Mouse (Mus musculus): ENCODE measurements around the gene Slc12a5. TPM values are rescaled to one million over a fixed set of nuclear protein-coding genes. Genes with fewer than 3 reads are reported as not detected.

The Slc12a5 gene
- polyA plus RNA-seq, 1 experiment from 2014 or later: 0.94 TPM

- no peaks in the 10 kb centered on the region for H3K9me3 ChIP-seq (ENCODE audit: low read length)
- H3K4me1 ChIP-seq (ENCODE audit: insufficient read depth, low read length): peaks cover 19% of the 10 kb centered on the region
- 71% methylated on average over 9 of the region's 9 CpGs for WGBS
- no peak overlapping the region for H3K9ac ChIP-seq (replicated peaks; ENCODE audit: low read length)
- no peak overlapping the region for H3K4me3 ChIP-seq (ENCODE audit: low read length)
- peaks cover 15% of the 10 kb centered on the region for H3K27me3 ChIP-seq (ENCODE audit: insufficient read depth, low read length)
- H3K27ac ChIP-seq (ENCODE audit: low read length): no peak overlapping the region
- H3K4me2 ChIP-seq (replicated peaks; ENCODE audit: low read depth, low read length): no peak overlapping the region
- no peaks in the 10 kb centered on the region for H3K36me3 ChIP-seq (ENCODE audit: insufficient read depth, low read length)
- no peak for ATAC-seq (ENCODE audit: low FRiP score, low TSS enrichment)
These were observed 2.9 kb upstream of the Slc12a5 start for GRCm38 (mm10) chr2:164957548-164958315.

DNA sequence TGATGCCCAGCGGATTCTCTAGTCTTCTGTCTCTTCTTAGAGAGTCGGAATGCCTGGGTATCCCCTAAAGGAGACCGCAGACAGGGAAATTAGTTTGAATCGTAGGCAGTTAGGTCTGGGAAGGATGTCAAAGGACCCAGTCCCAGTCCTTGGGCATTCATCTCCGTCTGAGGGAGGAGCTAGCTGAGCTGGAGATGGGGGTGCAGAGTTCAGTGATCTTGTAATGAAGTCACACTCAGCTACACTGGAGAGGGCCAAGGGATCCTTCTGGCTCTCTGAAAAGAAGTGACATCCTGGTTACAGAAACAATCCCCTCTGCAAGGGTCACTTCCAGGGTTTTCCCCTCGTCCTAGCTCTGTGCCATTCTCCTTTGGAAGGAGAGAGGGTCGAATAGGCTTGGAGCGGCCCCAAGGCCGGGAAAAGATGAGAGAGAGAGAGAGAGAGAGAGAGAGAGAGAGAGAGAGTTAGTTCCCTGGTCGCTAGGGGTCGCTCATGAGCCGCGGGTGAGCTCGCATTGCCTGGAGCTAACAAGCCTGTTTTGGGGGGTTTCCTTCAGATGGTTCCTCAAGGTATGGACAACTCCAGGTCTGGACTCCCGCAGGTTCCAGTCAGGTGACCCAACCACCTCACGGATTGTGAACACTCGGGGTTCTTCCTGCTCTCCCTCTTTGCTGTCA, 1.0 kb downstream of the Slc12a5 start:
- ATAC-seq (ENCODE audit: low FRiP score, low TSS enrichment): peak; percentile 10; the same call in 1 of the 2 replicates
- Histone ChIP-seq H3K27ac (ENCODE audit: low read length) (no peak overlapping the region), H3K9ac (replicated peaks; ENCODE audit: low read length) (no peak overlapping the region), H3K27me3 (ENCODE audit: insufficient read depth, low read length) (peaks cover 6% of the 10 kb centered on the region), H3K9me3 (ENCODE audit: low read length) (no peaks in the 10 kb centered on the region), H3K4me3 (ENCODE audit: low read length) (peak overlapping the region; percentile 62), H3K4me1 (ENCODE audit: insufficient read depth, low read length) (peaks cover 14% of the 10 kb centered on the region), H3K36me3 (ENCODE audit: insufficient read depth, low read length) (no peaks in the 10 kb centered on the region), H3K4me2 (replicated peaks; ENCODE audit: low read depth, low read length) (peak overlapping the region; percentile 73)
- WGBS: 10% methylated on average over 17 of the region's 17 CpGs

GRCm38 (mm10) chr2:164962183-164962580, 1.6 kb downstream of the Slc12a5 start:
- Histone ChIP-seq H3K4me2 (replicated peaks; ENCODE audit: low read depth, low read length) (no peak overlapping the region), H3K9me3 (ENCODE audit: low read length) (no peaks in the 10 kb centered on the region), H3K9ac (replicated peaks; ENCODE audit: low read length) (no peak overlapping the region), H3K4me1 (ENCODE audit: insufficient read depth, low read length) (peaks cover 14% of the 10 kb centered on the region), H3K4me3 (ENCODE audit: low read length) (no peak overlapping the region), H3K27me3 (ENCODE audit: insufficient read depth, low read length) (peaks cover 11% of the 10 kb centered on the region), H3K27ac (ENCODE audit: low read length) (no peak overlapping the region), H3K36me3 (ENCODE audit: insufficient read depth, low read length) (no peaks in the 10 kb centered on the region)
- WGBS: 51% methylated on average over 7 of the region's 7 CpGs
- ATAC-seq (ENCODE audit: low FRiP score, low TSS enrichment): no peak

DNA sequence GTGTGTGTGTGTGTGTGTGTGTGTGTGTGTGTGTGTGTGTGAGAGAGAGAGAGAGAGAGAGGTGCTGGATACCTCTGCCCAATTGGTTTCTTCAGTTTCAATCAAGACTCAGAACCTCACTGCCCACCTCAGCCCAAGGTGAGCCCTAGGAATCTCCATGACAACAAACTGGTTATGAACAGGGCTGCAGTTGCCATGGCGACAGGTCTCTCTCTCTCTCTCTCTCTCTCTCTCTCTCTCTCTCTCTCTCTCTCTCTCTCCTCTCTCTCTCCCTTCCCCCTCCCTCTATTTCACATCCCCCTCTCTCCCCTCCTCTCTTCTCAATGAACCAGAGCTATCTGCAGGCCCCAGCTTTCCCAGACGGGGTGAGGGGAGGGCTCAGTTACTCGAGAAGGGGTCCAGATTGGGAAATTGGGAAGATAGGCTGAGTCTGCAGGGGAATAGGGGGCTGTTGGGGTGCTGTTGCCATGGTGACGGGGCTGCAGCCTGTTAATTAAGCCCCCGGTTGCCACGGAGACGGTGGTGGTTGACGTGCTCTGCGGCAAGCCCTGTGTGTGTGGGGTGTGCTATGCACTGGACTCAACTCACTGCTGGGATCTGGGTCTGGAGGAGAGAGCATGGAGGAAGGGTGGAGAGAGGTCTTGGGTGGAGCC, 3.8 kb downstream of the Slc12a5 start:
- Histone ChIP-seq H3K36me3 (ENCODE audit: insufficient read depth, low read length) (no peaks in the 10 kb centered on the region), H3K27me3 (ENCODE audit: insufficient read depth, low read length) (peaks cover 33% of the 10 kb centered on the region), H3K9me3 (ENCODE audit: low read length) (no peaks in the 10 kb centered on the region), H3K4me3 (ENCODE audit: low read length) (no peak overlapping the region), H3K4me2 (replicated peaks; ENCODE audit: low read depth, low read length) (no peak overlapping the region), H3K27ac (ENCODE audit: low read length) (no peak overlapping the region), H3K4me1 (ENCODE audit: insufficient read depth, low read length) (peaks cover 22% of the 10 kb centered on the region), H3K9ac (replicated peaks; ENCODE audit: low read length) (no peak overlapping the region)
- ATAC-seq (ENCODE audit: low FRiP score, low TSS enrichment): no peak
- WGBS: 49% methylated on average over 9 of the region's 9 CpGs

GRCm38 (mm10) chr2:164964981-164965380, 4.4 kb downstream of the Slc12a5 start:
- ATAC-seq (ENCODE audit: low FRiP score, low TSS enrichment): no peak
- Histone ChIP-seq H3K9ac (replicated peaks; ENCODE audit: low read length) (no peak overlapping the region), H3K36me3 (ENCODE audit: insufficient read depth, low read length) (no peaks in the 10 kb centered on the region), H3K9me3 (ENCODE audit: low read length) (no peaks in the 10 kb centered on the region), H3K27me3 (ENCODE audit: insufficient read depth, low read length) (peaks cover 39% of the 10 kb centered on the region), H3K27ac (ENCODE audit: low read length) (no peak overlapping the region), H3K4me1 (ENCODE audit: insufficient read depth, low read length) (peaks cover 22% of the 10 kb centered on the region), H3K4me2 (replicated peaks; ENCODE audit: low read depth, low read length) (no peak overlapping the region), H3K4me3 (ENCODE audit: low read length) (no peak overlapping the region)
- WGBS: 94% methylated on average over 1 of the region's 1 CpGs

DNA sequence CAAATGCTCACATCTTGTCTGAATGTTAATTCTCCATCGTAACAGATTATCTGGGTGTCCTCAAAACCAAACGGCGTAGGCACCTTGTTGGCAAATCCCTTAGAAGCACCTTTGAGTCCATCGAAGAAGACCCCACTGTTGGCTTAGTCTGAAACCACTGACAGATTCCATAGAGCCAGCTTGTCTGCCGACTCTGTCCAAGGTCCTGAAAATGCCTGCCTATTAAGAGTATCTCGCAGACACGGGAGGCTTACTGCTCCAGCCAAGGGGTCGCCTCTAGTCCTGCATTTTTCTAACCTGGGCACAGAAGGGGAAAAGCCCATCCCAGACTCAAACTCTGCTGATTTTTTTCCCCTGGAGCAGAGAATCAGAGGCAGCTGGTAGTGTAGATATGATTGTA, 5.8 kb downstream of the Slc12a5 start:
- peaks cover 53% of the 10 kb centered on the region for H3K27me3 ChIP-seq (ENCODE audit: insufficient read depth, low read length)
- H3K9ac ChIP-seq (replicated peaks; ENCODE audit: low read length): no peak overlapping the region

GRCm38 (mm10) chr2:164967193-164967592, 6.6 kb downstream of the Slc12a5 start:
- Histone ChIP-seq H3K36me3 (ENCODE audit: insufficient read depth, low read length) (no peaks in the 10 kb centered on the region), H3K4me3 (ENCODE audit: low read length) (no peak overlapping the region), H3K9ac (replicated peaks; ENCODE audit: low read length) (no peak overlapping the region), H3K4me1 (ENCODE audit: insufficient read depth, low read length) (peaks cover 12% of the 10 kb centered on the region), H3K27ac (ENCODE audit: low read length) (no peak overlapping the region), H3K4me2 (replicated peaks; ENCODE audit: low read depth, low read length) (no peak overlapping the region), H3K9me3 (ENCODE audit: low read length) (no peaks in the 10 kb centered on the region), H3K27me3 (ENCODE audit: insufficient read depth, low read length) (peaks cover 61% of the 10 kb centered on the region)
- no peak for ATAC-seq (ENCODE audit: low FRiP score, low TSS enrichment)
- WGBS: 19% methylated on average over 6 of the region's 6 CpGs

More for the DNA sequence above, 5.8 kb downstream of the Slc12a5 start:
- Histone ChIP-seq H3K9me3 (ENCODE audit: low read length) (no peaks in the 10 kb centered on the region), H3K27ac (ENCODE audit: low read length) (no peak overlapping the region), H3K36me3 (ENCODE audit: insufficient read depth, low read length) (no peaks in the 10 kb centered on the region), H3K4me2 (replicated peaks; ENCODE audit: low read depth, low read length) (no peak overlapping the region), H3K4me3 (ENCODE audit: low read length) (no peak overlapping the region), H3K4me1 (ENCODE audit: insufficient read depth, low read length) (peaks cover 16% of the 10 kb centered on the region)
- no peak for ATAC-seq (ENCODE audit: low FRiP score, low TSS enrichment)
- 16% methylated on average over 8 of the region's 8 CpGs for WGBS

DNA sequence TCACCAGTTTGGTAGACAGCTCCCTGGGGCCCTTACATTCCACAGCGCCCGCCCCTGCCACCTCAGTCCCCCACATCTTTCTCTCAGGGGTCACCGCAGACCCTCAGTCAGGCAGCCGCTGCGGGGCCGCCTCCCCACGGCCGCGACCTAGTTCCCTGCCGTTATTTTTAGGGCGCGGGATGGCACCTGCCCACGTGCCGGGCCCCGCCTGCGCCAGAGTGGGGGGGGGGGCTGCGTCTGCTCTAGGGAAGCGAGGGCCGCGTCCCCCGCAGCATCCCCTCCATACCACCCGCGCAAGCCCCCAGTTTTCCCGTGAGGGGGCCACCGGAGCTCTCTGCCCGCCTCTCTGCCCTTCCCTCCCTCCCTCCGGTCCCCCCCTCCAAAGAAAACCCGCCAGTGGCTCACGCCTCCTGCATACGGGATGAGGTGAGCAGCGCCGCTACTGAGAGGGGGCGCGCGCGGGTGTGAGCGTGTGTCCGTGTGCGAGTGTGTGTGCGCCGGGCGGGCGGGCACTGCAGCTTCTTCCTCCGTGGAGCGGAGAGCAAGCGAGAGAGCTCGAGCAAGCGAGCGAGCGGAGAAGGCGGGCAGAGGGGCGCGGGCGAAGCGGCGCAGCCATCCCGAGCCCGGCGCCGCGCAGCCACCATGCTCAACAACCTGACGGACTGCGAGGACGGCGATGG, 7.3 kb downstream of the Slc12a5 start:
- under 1% methylated on average over 64 of the region's 65 CpGs for WGBS

DNA sequence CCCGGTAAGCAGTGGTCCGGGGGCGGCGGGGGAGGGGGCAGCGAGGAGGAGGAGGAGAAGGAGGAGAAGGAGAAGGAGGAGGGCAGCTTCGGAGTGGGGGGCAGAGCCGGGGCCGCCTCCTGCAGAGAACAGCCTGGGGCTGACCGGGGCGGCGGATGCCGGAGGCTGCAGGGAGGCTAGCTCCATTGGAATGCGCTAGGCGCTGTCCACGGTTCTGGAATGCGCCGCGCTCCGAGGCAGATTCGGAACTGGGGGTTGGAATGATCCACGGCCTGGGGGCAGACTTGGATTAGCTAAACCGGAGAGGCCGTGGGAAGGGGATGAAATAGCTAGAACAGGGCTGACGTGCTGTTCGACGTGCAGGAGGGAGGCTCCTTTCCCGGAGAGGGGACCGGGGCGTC, 7.8 kb downstream of the Slc12a5 start:
- Histone ChIP-seq H3K9ac (replicated peaks; ENCODE audit: low read length) (no peak overlapping the region), H3K4me2 (replicated peaks; ENCODE audit: low read depth, low read length) (peak overlapping the region; percentile 61), H3K36me3 (ENCODE audit: insufficient read depth, low read length) (no peaks in the 10 kb centered on the region), H3K27me3 (ENCODE audit: insufficient read depth, low read length) (peaks cover 72% of the 10 kb centered on the region), H3K27ac (ENCODE audit: low read length) (no peak overlapping the region), H3K4me1 (ENCODE audit: insufficient read depth, low read length) (peaks cover 12% of the 10 kb centered on the region), H3K9me3 (ENCODE audit: low read length) (no peaks in the 10 kb centered on the region), H3K4me3 (ENCODE audit: low read length) (peak overlapping the region; percentile 40)
- under 1% methylated on average over 25 of the region's 29 CpGs for WGBS
- peak; percentile 77 for ATAC-seq (ENCODE audit: low FRiP score, low TSS enrichment)

More for the DNA sequence above, 7.3 kb downstream of the Slc12a5 start:
- no peaks in the 10 kb centered on the region for H3K9me3 ChIP-seq (ENCODE audit: low read length)
- peak; percentile 12; the same call in 1 of the 2 replicates for ATAC-seq (ENCODE audit: low FRiP score, low TSS enrichment)
- peaks cover 68% of the 10 kb centered on the region for H3K27me3 ChIP-seq (ENCODE audit: insufficient read depth, low read length)
- no peak overlapping the region for H3K9ac ChIP-seq (replicated peaks; ENCODE audit: low read length)
- H3K27ac ChIP-seq (ENCODE audit: low read length): no peak overlapping the region
- H3K4me3 ChIP-seq (ENCODE audit: low read length): peak overlapping the region; percentile 40
- H3K4me1 ChIP-seq (ENCODE audit: insufficient read depth, low read length): peaks cover 12% of the 10 kb centered on the region
- no peaks in the 10 kb centered on the region for H3K36me3 ChIP-seq (ENCODE audit: insufficient read depth, low read length)
- peak overlapping the region; percentile 61 for H3K4me2 ChIP-seq (replicated peaks; ENCODE audit: low read depth, low read length)
